Mouse (Mus musculus) erythroblast, embryonic 14.5 days (primary cell): ENCODE data around the gene Hcrtr1.

Experiments used
- GATA1 ChIP-seq: IDR thresholded peaks from 2 replicates; pipeline ENCODE4 v1.6.1; 2012; ENCODE audit warnings: low read length, inconsistent platforms, mixed read lengths
- TAL1 ChIP-seq: IDR thresholded peaks from 3 replicates; pipeline ENCODE4 v1.6.1; 2012; ENCODE audit warnings: low read length, inconsistent platforms, mixed read lengths

GRCm38 (mm10) chr4:130103632-130104031 lies 35.5 kb downstream of the Hcrtr1 start:
- TF ChIP-seq TAL1: no peak
- no peak for TF ChIP-seq GATA1
